Mouse (Mus musculus): ENCODE results near the gene Ms4a2.

The Ms4a2 gene

GRCm38 (mm10) chr19:11623551-11623950 is at the start of gene Ms4a2:
Gene Ms4a2 (minus strand): TSS chr19:11623719.
- no peak for DNase-seq (ENCODE audit: low spot score)

DNA sequence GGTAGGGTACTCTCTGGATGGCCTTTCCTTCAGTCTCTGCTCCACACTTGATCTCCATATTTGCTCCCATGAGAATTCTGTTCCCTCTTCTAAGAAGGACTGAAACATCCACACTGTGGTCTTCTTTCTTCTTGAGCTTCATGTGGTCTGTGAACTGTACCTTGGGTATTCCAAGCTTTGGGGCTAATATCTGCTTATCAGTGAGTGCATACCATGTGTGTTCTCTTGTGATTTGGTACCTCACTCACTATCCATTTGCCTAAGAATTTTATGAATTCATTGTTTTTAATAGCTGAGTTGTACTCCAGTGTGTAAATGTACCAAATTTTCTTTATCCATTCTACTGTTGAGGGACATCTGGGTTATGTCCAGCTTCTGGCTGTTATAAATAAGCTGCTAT is 38.0 kb upstream of the Ms4a2 start:
- peak; percentile 29 for DNase-seq (ENCODE audit: low spot score)

- DNase-seq (ENCODE audit: low spot score): no peak
These were observed 36.9 kb upstream of the Ms4a2 start, which contains the start of gene Oosp2 for GRCm38 (mm10) chr19:11660459-11660858. Gene Oosp2 (minus strand): TSS chr19:11660559.

- DNase-seq (ENCODE audit: low spot score): no peak
These were observed 35.6 kb upstream of the Ms4a2 start for GRCm38 (mm10) chr19:11659142-11659541.

DNA sequence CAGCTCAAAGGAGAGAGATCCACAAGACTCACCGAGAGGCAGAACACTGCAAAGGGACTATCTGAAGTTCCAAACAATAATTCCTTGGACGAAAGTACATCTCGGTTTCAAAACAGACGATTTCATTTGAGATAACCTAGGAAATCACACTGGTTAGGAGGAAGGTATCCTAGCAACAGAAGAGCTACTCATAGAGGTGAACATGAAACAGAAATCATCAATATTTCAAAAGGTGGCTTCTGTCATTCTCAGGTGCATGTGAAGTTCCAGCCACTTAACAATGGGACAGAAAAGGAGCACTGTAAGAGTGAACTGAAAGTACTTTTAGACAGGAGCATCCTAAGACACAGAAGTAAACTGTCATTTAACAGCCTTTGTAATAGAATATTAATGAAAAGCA is 26.0 kb upstream of the Ms4a2 start:
- DNase-seq (ENCODE audit: low spot score): no peak

- DNase-seq (ENCODE audit: low spot score): no peak
These were observed 22.6 kb upstream of the Ms4a2 start for GRCm38 (mm10) chr19:11646166-11646565.

DNA sequence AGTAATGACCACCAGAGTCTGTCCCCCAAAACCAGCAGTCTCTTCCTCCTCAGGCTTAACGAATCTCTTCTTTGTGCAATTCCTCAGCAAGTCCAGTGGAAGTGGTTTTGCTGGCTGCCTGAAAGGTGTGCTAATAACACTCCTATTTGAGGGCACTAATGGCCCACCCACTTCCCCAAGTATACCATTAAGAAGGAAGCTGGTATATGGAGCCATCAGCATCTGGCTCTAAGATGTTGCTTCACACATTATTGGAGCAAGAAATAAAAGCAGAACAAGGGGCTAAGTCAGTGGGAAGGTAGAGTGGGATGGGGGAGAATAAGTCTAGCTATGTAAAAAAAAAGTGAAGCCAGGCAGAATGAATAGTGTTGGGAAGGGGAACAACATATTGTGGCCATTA is 17.2 kb upstream of the Ms4a2 start, which contains the start of gene Ms4a3:
TSS of gene Ms4a3 (minus strand) at position 120 of the 400 bp plus-strand sequence.
- DNase-seq (ENCODE audit: low spot score): no peak

GRCm38 (mm10) chr19:11639038-11639437 is 15.5 kb upstream of the Ms4a2 start:
- no peak for DNase-seq (ENCODE audit: low spot score)

DNA sequence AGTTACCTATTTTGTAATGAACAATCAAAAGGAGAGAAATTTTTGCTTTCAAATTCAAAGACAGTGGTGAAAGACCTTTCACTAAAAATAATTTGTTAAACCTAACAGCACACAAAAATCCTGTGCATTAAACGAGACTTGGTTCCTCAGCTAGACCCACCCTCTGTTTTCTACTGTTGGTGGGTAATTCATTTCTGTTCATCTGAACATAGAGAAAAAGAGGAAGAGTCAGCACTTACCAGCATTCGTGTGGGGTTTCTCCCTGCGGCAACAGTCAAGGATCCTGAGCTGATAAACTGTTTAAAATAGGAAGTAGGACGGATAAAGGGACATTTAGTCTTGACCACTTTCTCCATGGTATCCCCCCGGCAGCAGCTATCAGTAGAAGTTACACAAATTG is 12.1 kb upstream of the Ms4a2 start:
- DNase-seq (ENCODE audit: low spot score): no peak

- no peak for DNase-seq (ENCODE audit: low spot score)
These were observed 10.8 kb upstream of the Ms4a2 start for GRCm38 (mm10) chr19:11634330-11634729.

GRCm38 (mm10) chr19:11633732-11634131 is 10.2 kb upstream of the Ms4a2 start:
- DNase-seq (ENCODE audit: low spot score): no peak

- DNase-seq (ENCODE audit: low spot score): peak; percentile 54
These were observed 1.7 kb upstream of the Ms4a2 start for GRCm38 (mm10) chr19:11625231-11625630.

DNA sequence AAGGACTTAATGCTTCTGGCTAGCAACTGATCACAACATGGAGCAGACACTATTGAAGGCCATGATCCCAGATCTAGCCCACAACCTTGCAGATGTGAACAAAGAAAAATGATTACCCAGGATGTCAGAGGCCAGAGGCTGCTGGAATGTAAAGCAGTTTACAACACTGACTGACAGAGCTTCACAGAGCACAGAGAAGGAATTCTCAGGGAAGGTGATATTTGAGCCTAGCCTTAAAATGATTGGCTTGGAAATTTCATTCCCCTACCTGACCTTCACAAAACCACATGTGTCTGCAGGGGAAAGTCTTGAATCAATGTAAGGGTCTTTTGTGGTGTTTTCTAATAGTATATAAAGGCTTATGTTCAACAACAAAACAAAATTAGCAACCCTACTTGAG is 1.3 kb upstream of the Ms4a2 start:
- no peak for DNase-seq (ENCODE audit: low spot score)

DNA sequence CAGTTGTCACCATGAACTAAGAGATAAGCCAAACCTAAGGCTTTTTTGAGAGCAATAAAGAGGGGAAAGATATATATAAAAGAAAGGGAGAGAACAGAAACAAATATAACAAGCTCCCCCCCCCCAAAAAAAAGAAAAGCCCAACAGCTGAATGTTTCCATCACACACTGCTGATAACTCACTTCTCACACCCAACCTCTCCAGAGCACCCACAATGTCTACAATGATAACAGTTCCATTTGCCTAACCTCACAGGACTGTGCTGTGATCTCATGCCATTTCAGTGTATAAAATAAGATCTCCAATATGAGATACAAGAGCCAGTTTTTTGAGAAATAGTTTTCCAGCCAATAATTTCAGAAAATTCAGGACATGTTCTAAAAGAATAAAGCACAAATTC is 5.5 kb downstream of the Ms4a2 start:
- DNase-seq (ENCODE audit: low spot score): no peak

- DNase-seq (ENCODE audit: low spot score): no peak
These were observed 8.7 kb downstream of the Ms4a2 start for GRCm38 (mm10) chr19:11614805-11615204.

- DNase-seq (ENCODE audit: low spot score): no peak
These were observed 9.6 kb downstream of the Ms4a2 start for GRCm38 (mm10) chr19:11613776-11614443.

GRCm38 (mm10) chr19:11613084-11613483 is 10.4 kb downstream of the Ms4a2 start:
- no peak for DNase-seq (ENCODE audit: low spot score)

DNA sequence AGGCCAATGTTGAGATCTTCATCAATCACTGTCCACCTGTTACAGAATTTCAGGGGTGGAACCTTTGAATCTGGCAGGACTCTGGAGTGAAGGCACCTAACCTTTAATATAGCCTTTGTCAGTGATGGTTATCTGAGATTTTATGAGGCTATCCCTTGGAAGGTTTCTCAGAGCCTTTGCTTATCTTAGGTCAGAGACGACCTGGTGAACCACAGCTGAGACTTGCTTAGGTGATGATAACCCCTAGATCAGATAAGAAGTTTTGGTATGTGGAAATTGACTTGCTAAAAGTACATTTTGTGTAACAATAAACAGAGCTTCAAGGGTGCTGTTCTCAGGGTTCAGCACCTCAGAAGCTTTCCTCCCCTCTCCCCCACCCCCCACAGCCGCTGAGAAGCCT is 11.2 kb downstream of the Ms4a2 start:
- DNase-seq (ENCODE audit: low spot score): no peak

DNA sequence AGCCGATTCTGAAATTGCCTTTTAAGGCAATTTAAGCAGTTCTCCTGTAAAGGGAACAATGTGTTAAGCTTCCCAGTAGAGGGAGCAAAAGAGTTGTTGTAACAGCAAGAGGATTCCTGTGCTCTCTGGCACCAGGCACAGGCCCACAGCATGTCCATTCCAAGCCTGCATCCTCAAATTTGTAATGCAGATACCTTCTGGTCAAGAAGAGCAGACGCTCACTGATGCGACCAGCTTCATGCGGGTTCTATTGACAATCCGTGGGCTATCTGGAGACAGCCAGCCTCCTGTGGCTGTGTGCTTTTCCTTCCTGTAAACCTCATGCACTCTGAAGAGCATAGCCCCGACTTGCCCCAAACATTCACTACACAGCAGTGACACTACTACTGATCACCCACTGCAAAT is 12.0 kb downstream of the Ms4a2 start:
- peak; percentile 33 for DNase-seq (ENCODE audit: low spot score)

GRCm38 (mm10) chr19:11608172-11608571 is 15.3 kb downstream of the Ms4a2 start:
- DNase-seq (ENCODE audit: low spot score): peak; percentile 52

DNA sequence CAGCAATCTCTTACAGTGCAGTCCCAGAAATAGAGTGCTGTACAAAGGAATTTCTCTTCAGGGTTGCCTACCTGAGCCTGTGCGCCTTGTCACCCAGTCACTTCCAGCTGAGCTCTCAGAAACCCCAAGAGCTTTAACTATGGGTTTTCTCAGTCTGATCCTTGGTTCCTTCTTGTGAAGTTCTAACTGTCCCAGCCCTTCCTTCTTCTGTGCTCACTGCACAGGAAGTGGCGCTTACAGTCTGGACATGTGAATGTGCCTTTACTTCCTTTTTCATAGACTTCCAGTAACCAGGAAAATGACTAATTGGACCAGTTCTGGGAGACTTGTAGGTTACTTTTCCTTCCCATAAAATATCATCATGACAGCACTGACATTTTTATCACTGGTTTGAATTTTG is 18.9 kb downstream of the Ms4a2 start, which contains the start of gene Ms4a6d:
TSS of gene Ms4a6d (minus strand) at position 247 of the 400 bp plus-strand sequence.
- no peak for DNase-seq (ENCODE audit: low spot score)

DNA sequence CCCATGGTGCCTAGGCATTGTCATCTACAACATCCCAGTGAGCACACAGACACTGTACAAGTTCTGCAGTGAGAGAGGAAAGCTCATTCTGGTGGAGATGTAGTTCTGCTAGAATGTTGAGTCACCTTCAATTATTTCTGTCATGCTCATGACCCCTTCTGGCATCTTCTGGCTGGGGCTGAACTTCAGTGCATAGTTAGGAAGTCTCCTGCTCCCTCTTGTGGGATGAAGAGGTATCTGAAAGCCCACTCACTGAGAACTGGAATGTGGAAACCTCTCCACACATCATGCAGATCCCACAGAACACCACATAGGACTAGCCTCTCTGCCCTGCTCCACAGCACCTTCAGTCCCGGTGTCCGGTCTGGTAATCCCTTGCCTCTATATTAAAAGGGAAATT is 21.5 kb downstream of the Ms4a2 start:
- no peak for DNase-seq (ENCODE audit: low spot score)

DNA sequence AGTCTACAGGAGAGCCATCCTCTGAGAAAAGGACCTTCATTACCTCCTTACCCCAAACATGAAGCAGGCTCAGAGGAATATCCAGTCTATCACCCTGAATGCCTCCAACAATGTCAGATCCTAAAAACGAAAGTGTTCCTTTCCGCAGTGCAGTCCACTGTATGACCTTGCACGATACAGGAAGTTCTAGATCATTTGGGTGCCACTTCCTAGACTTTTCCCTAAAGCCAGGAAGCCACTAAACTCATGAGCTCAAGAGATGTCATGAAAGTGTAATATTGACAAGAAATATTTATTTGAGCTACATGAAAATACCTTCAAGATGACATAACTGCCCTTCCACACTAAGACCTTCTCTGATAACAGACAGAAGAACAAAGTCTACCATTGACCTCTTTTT is 22.2 kb downstream of the Ms4a2 start:
- no peak for DNase-seq (ENCODE audit: low spot score)

GRCm38 (mm10) chr19:11589891-11590449 is 33.5 kb downstream of the Ms4a2 start:
- DNase-seq (ENCODE audit: low spot score): no peak

Measured in c-Kit-positive CD71-positive TER-119-positive erythroid progenitor cells, embryonic 14.5 days (primary cell).